Mouse (Mus musculus): ENCODE data around the gene R3hdm4.

DNA sequence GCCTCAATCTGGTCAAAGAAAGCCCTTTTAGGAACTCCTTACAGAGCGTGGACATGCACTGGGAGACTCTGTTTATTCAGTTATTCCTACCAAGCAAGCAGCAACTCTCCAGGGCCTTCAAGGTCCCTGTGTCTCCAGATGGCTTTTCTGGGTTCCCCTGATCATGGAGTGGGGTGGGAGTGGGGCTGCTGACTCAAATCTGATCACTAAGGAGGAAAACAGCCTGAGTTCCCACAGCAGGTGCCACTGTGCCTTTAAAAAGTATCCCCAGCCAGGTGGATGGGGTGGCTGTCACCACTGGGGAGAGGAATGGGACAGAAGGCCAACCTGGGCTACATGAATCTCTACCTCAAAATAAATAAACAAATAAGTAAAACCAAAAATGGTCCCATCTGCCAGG, 22.0 kb upstream of the R3hdm4 start:
- TF ChIP-seq POLR2A (IDR thresholded peaks at IDR 0.05; ENCODE audit: borderline replicate concordance, insufficient read depth, low read length) (no peak), CTCF (IDR thresholded peaks at IDR 0.05; ENCODE audit: borderline replicate concordance, insufficient read depth, low read depth, low read length) (no peak)

Data from cerebellum, adult 2 months (tissue).